Mouse (Mus musculus) kidney, embryonic 16.5 days (tissue): ENCODE data around the gene Srsf3. TPM values are rescaled to one million over a fixed set of nuclear protein-coding genes. Genes with fewer than 3 reads are reported as not detected.

Experiments
- ATAC-seq: fragments of 200-750 bp; cut with Nextera tagmentation; 2 replicates; pipeline ENCODE4 v1.8.0; 2017; ENCODE audit warnings: moderate TSS enrichment; ENCODE audit not compliant: low FRiP score, low TSS enrichment
- H3K27ac ChIP-seq: fragments of 300-500 bp; sonication (generic); 2 replicates; pipeline ENCODE4 v1.5.1; 2014; ENCODE audit warnings: low read length
- H3K27me3 ChIP-seq: fragments of 300-500 bp; sonication (generic); 2 replicates; pipeline ENCODE4 v1.6.1; 2014; ENCODE audit warnings: low read length, control low read depth, mixed read lengths; ENCODE audit not compliant: insufficient read depth
- H3K36me3 ChIP-seq: fragments of 300-500 bp; sonication (generic); 2 replicates; pipeline ENCODE4 v1.6.1; 2014; ENCODE audit warnings: low read length, control low read depth, mixed read lengths; ENCODE audit not compliant: insufficient read depth
- H3K4me1 ChIP-seq: fragments of 300-500 bp; sonication (generic); 2 replicates; pipeline ENCODE4 v1.6.1; 2014; ENCODE audit warnings: low read length, control low read depth, mixed read lengths; ENCODE audit not compliant: insufficient read depth
- H3K4me2 ChIP-seq: fragments of 300-500 bp; sonication (generic); replicated peaks from 2 replicates; pipeline ENCODE4 v1.6.1; 2014; ENCODE audit warnings: low read depth, low read length
- H3K4me3 ChIP-seq: fragments of 300-500 bp; sonication (generic); 2 replicates; pipeline ENCODE4 v1.5.1; 2014; ENCODE audit warnings: mild to moderate bottlenecking, low read length
- H3K9ac ChIP-seq: fragments of 300-500 bp; sonication (generic); replicated peaks from 2 replicates; pipeline ENCODE4 v1.6.1; 2014; ENCODE audit warnings: low read length
- H3K9me3 ChIP-seq: fragments of 300-500 bp; sonication (generic); 2 replicates; pipeline ENCODE4 v1.6.1; 2016; ENCODE audit warnings: low read length, control low read depth
- WGBS: fragments of 180-500 bp; shearing (Covaris S2); extraction: QIAGEN DNeasy Blood & Tissue Kit; methylation state at CpG from one replicate; pipeline ENCODE4 v1.1.7; 2014; 5-methylcytosine and 5-hydroxymethylcytosine counted together
- polyA plus RNA-seq: library from polyadenylated mRNA; unstranded; fragments of >200 nt; fragmentation: Nextera tagmentation; extraction: Ambion mirVana; gene quantifications from 2 replicates; pipeline ENCODE4 v1.2.1, GENCODE M21; 2015

Gene Srsf3
- polyA plus RNA-seq, 1 experiment from 2014 or later, result 597 TPM

- H3K4me2 ChIP-seq, result no peak overlapping the region
- H3K9ac ChIP-seq, result no peak overlapping the region
- no peak for ATAC-seq
- no peaks in the 10 kb centered on the region for H3K36me3 ChIP-seq
- H3K27ac ChIP-seq, result no peak overlapping the region
- no peaks in the 10 kb centered on the region for H3K27me3 ChIP-seq
- 64% methylated on average over 5 of the region's 5 CpGs for WGBS
- peaks cover 35% of the 10 kb centered on the region for H3K4me1 ChIP-seq
- no peak overlapping the region for H3K4me3 ChIP-seq
- H3K9me3 ChIP-seq, result no peaks in the 10 kb centered on the region
Observed at GRCm38 (mm10) chr17:29067847-29068246, 35.4 kb downstream of the Srsf3 start.

DNA sequence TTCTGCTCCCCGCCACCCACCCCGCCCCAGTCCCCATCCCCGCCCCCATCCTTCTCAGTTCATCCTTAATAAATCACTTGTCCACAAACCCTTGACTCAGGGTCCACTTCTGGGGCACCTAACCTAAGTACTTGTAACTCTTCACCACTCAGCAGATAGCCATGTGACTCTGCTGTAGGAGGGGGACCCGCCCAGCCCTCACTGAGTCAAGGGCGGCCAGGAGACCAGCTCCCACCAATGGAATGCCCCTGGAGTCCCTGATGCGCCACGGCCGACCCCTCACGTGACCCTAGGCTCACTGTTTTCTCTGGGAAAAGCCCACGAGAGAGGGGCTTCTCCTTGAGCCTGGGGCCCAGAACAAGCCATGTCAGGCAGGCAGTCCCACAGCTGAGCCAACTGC is 36.6 kb downstream of the Srsf3 start:
- H3K9me3 ChIP-seq, result no peaks in the 10 kb centered on the region
- H3K4me1 ChIP-seq, result peaks cover 41% of the 10 kb centered on the region
- no peak overlapping the region for H3K4me2 ChIP-seq
- H3K9ac ChIP-seq, result no peak overlapping the region
- H3K4me3 ChIP-seq, result no peak overlapping the region
- 22% methylated on average over 10 of the region's 10 CpGs for WGBS
- peak; percentile 85 for ATAC-seq
- no peaks in the 10 kb centered on the region for H3K36me3 ChIP-seq
- no peaks in the 10 kb centered on the region for H3K27me3 ChIP-seq
- H3K27ac ChIP-seq, result peak overlapping the region; percentile 55

DNA sequence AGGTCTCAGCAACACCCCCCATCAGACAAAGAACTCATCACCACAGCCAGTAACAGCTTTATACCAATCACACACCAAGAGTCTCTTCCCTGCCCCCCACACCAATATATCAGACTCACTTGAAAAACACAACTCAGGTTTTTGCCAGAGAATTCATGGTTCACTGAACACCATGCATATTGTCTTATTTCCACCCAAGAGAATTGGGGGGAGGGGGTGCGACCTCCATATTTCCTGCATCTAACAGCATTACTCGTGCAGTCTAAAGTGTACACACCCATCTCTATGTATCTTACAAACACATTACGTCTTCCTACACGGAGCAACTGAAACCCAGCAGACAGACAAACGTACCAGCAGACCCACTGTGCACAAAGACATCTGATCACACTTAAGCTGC is 39.4 kb downstream of the Srsf3 start:
- ATAC-seq, result no peak
- H3K4me3 ChIP-seq, result no peak overlapping the region
- peaks cover 41% of the 10 kb centered on the region for H3K4me1 ChIP-seq
- H3K36me3 ChIP-seq, result no peaks in the 10 kb centered on the region
- H3K27me3 ChIP-seq, result no peaks in the 10 kb centered on the region
- no peak overlapping the region for H3K27ac ChIP-seq
- no peaks in the 10 kb centered on the region for H3K9me3 ChIP-seq
- H3K9ac ChIP-seq, result no peak overlapping the region
- H3K4me2 ChIP-seq, result no peak overlapping the region
- WGBS, result 45% methylated on average over 5 of the region's 5 CpGs

DNA sequence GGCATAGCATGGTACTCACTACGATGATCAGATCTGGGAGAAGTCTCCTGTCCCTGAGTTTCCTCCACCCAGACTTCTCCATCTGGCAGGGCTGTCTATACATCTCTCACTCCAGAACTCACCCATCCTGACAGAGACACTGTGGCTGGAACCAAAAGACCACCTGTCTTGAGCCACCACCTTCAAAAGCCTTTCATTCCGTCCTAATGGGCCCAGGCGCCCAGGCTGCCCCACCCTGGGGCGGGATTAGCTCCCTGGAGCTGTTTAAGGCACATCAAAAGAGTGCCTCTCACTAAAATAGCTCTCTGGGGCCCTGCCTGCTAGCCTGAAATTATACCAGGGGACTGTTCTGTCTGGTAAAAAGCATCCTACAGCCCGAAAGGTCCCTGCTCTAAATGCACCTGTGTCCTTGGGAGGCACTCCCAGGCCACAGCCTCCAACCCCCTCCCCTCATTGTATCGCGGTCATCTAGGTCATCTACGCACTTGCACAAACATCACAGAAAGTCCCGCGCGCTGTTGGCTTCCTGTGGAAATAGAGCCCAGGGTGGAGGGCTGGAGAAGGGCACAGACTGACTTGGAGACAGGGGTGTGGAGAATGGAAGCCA is 40.4 kb downstream of the Srsf3 start:
- peaks cover 41% of the 10 kb centered on the region for H3K4me1 ChIP-seq
- H3K4me3 ChIP-seq, result no peak overlapping the region
- H3K27me3 ChIP-seq, result no peaks in the 10 kb centered on the region
- no peaks in the 10 kb centered on the region for H3K36me3 ChIP-seq
- no peak overlapping the region for H3K27ac ChIP-seq
- H3K9me3 ChIP-seq, result no peaks in the 10 kb centered on the region
- H3K9ac ChIP-seq, result no peak overlapping the region
- 17% methylated on average over 11 of the region's 11 CpGs for WGBS
- H3K4me2 ChIP-seq, result no peak overlapping the region
- ATAC-seq, result no peak

- no peak for ATAC-seq
- no peaks in the 10 kb centered on the region for H3K27me3 ChIP-seq
- no peaks in the 10 kb centered on the region for H3K36me3 ChIP-seq
- no peak overlapping the region for H3K9ac ChIP-seq
- H3K4me2 ChIP-seq, result no peak overlapping the region
- 28% methylated on average over 5 of the region's 5 CpGs for WGBS
- no peak overlapping the region for H3K4me3 ChIP-seq
- peaks cover 45% of the 10 kb centered on the region for H3K4me1 ChIP-seq
- no peak overlapping the region for H3K27ac ChIP-seq
- H3K9me3 ChIP-seq, result no peaks in the 10 kb centered on the region
Observed at GRCm38 (mm10) chr17:29073313-29073712, 40.9 kb downstream of the Srsf3 start.

DNA sequence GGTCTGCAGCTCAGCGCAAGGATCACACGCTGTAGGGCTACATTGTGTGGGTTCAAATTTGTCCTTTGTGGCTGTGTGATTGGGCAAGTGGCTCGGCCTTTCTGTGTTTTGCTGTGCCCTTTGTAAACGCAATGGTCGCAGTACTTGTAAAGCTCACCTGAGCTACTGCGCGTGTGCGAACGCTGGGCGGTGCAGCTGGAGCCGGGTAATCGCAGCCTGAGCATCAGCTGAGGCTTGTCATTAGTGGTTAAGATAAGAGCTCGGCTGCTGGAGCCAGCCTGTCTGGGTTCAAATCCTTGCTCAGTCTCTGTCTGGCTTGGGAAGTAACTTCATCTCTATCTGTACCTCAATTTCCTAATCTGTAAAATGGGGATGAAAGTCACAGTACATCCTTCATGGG is 41.7 kb downstream of the Srsf3 start:
- no peaks in the 10 kb centered on the region for H3K9me3 ChIP-seq
- H3K9ac ChIP-seq, result no peak overlapping the region
- no peaks in the 10 kb centered on the region for H3K36me3 ChIP-seq
- ATAC-seq, result no peak
- H3K4me3 ChIP-seq, result no peak overlapping the region
- no peak overlapping the region for H3K4me2 ChIP-seq
- no peaks in the 10 kb centered on the region for H3K27me3 ChIP-seq
- no peak overlapping the region for H3K27ac ChIP-seq
- 83% methylated on average over 13 of the region's 13 CpGs for WGBS
- peaks cover 49% of the 10 kb centered on the region for H3K4me1 ChIP-seq

GRCm38 (mm10) chr17:29076235-29076634 is 43.8 kb downstream of the Srsf3 start:
- Histone ChIP-seq H3K27me3 (no peaks in the 10 kb centered on the region), H3K4me2 (no peak overlapping the region), H3K36me3 (no peaks in the 10 kb centered on the region), H3K4me3 (no peak overlapping the region), H3K9me3 (no peaks in the 10 kb centered on the region), H3K4me1 (peaks cover 45% of the 10 kb centered on the region), H3K27ac (no peak overlapping the region), H3K9ac (no peak overlapping the region)
- no peak for ATAC-seq
- 87% methylated on average over 8 of the region's 8 CpGs for WGBS

- H3K36me3 ChIP-seq, result no peaks in the 10 kb centered on the region
- H3K27ac ChIP-seq, result no peak overlapping the region
- H3K4me1 ChIP-seq, result peaks cover 38% of the 10 kb centered on the region
- no peaks in the 10 kb centered on the region for H3K27me3 ChIP-seq
- no peaks in the 10 kb centered on the region for H3K9me3 ChIP-seq
- ATAC-seq, result no peak
- peak overlapping the region; percentile 37; the same call in 1 of the 2 replicates for H3K9ac ChIP-seq
- 18% methylated on average over 14 of the region's 14 CpGs for WGBS
- peak overlapping the region; percentile 55 for H3K4me2 ChIP-seq
- H3K4me3 ChIP-seq, result peak overlapping the region; percentile 34
Observed at GRCm38 (mm10) chr17:29077786-29078509, 45.5 kb downstream of the Srsf3 start.

DNA sequence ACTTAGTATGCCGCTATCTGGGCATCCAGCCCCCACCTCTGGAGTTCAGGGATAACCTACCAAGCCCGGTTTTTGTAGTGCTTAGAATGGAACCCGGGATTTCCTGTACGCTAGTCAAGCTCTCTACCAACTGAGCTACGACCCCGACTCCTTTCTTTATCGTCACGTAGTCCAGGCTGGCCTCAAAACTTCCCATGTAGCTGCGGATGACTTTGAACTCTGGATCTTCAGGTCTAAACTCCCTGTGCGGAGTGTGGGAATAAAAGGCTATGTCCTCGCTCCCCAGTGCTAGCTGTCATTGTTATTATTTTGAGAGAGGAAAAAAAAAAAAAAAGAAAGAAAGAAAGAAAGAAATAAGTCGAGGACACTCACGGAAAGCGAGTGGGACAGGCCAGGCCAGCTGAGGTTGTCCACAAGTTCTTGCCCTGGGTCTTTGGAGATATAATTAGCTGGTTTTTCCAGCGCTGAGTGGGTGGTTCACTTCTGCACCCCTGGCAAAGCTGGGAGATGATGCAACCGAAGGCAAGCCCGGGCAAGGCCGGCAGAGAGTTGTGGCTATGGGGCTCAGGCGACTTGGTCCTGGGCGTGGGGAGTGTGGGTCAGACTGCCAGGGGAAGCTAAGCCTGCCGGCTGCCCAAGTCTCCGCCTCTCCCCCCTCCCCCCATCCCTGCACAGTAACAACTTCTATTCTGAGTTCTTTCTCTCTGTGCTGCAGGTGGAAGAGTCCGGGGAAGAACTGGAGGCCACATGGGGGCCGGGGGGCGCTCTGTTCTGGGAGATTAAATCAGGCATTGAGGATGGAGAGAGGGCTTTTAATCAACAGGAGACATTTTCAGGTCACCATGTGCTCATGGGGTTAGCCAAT is 46.3 kb downstream of the Srsf3 start:
- WGBS, result 12% methylated on average over 24 of the region's 25 CpGs
- Histone ChIP-seq H3K36me3 (no peaks in the 10 kb centered on the region), H3K27me3 (no peaks in the 10 kb centered on the region), H3K9me3 (no peaks in the 10 kb centered on the region), H3K27ac (no peak overlapping the region), H3K4me3 (peak overlapping the region; percentile 34), H3K4me1 (peaks cover 31% of the 10 kb centered on the region), H3K4me2 (peak overlapping the region; percentile 55), H3K9ac (peak overlapping the region; percentile 37; the same call in 1 of the 2 replicates)
- ATAC-seq, result 0 out of 2 replicates have a peak, but pooled peaks have one; percentile 59
